Mouse (Mus musculus) inflammation-experienced regulatory T-cells (primary cell): Measurements from ENCODE around the gene Zfp85. TPM values are rescaled to one million over a fixed set of nuclear protein-coding genes. Genes with fewer than 3 reads are reported as not detected.

Experiments used
- polyA plus RNA-seq, 2 experiments: library from polyadenylated mRNA; unstranded; fragments of 100-300 nt; shearing (Covaris generic); gene quantifications; one replicate each; pipeline ENCODE4 v1.2.1; 2017

Gene Zfp85
- 1 to 10 TPM; 8.2 to 9.0 TPM for polyA plus RNA-seq

DNA sequence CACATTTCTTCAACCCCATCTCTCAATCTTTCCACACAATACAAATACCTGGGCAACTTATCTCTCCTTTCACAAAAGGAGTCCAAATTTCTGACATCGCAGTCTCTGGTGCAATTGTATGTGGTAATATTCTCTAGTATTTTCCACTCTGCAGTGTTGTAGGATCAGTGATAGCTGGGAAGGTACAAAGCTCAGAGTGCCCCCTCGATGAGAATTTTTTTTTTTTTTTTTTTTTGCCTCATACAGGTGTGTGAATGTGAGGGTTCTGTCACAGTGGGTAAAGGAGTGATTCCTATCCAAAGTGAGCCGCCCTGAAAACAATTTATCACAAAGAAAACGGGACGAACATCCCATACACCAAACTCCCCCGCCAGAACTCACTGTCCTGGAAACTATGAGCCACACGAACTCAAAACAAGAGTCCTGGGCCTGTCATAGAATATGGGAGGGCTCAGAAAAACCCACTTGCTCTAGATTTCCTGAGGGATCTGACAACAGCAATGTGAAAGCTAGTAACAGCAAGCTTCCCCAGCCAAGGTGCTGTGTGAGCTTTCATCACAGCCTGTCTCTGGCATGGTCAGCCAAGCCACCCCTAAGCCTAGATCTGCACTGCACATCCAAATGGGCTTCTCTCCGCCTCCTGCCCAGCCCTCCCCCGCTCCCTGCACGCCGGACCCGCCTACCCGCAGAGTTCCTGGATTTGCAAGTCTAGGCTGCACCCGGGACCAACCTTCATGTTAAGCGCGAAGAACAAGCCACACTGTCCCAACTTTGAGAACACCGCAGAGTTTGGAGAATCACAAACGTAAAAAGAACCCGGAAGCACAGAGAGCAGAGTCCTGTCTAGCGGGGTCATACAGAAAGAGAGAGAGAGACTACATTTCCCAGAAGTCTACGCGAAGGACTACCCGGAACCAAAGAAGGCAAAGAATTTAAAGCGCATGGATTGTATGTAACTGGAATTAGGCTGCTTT is at the start of gene Zfp85:
Zfp85 (minus strand) TSS at position 896 of the 974 bp plus-strand sequence.

GRCm38 (mm10) chr13:67779265-67780221 is 24.5 kb upstream of the Zfp85 start, which contains the start of gene Zfp493:
TSS of gene Zfp493 (plus strand) at chr13:67779693.

GRCm38 (mm10) chr13:67728641-67729318 is 26.2 kb downstream of the Zfp85 start, which contains the start of gene Zfp65:
TSS of gene Zfp65 (minus strand) at chr13:67729173.

Other genes starting within 250 kb of the Zfp85 start
- gene Gm26965, start 229.1 kb downstream of the Zfp85 start, polyA plus RNA-seq: under 1 TPM in 1 of 2 experiments, not detected in 1; 0.36 TPM
- 10 to 100 TPM; 37.3 to 43.0 TPM for gene Zfp87, start 229.1 kb downstream of the Zfp85 start, polyA plus RNA-seq
- gene Zfp748, start 201.4 kb downstream of the Zfp85 start, polyA plus RNA-seq: 10 to 100 TPM; 16.6 to 20.8 TPM
- gene Zfp729b, start 145.5 kb downstream of the Zfp85 start, polyA plus RNA-seq: 1 to 10 TPM; 5.5 to 5.8 TPM
- gene Gm49345, start 117.5 kb downstream of the Zfp85 start, polyA plus RNA-seq: 1 to 10 TPM; 1.0 to 3.9 TPM
- 1 to 10 TPM; 6.9 to 8.2 TPM for gene Zfp729a, start 117.4 kb downstream of the Zfp85 start, polyA plus RNA-seq
- 10 to 100 TPM; 20.8 to 23.2 TPM for gene Zfp738, start 68.2 kb downstream of the Zfp85 start, polyA plus RNA-seq
- 1 to 10 TPM; 5.8 to 6.7 TPM for gene Zfp65, start 26.1 kb downstream of the Zfp85 start, polyA plus RNA-seq
- gene Zfp493, start 24.5 kb upstream of the Zfp85 start, polyA plus RNA-seq: 1 to 10 TPM in 1 of 2 experiments, under 1 TPM in 1; 0.90 to 1.2 TPM
- 1 to 10 TPM; 4.0 to 8.7 TPM for gene Zfp273, start 58.5 kb upstream of the Zfp85 start, polyA plus RNA-seq
- gene Gm10037, start 75.9 kb upstream of the Zfp85 start, polyA plus RNA-seq: 1 to 10 TPM in 1 of 2 experiments, not detected in 1; 2.2 TPM
- gene BC048507, start 108.1 kb upstream of the Zfp85 start, polyA plus RNA-seq: 1 to 10 TPM in 1 of 2 experiments, under 1 TPM in 1; 0.59 to 4.2 TPM